Mouse (Mus musculus) spleen, adult 10 weeks (tissue): ENCODE results near the gene Mesp1. TPM values are rescaled to one million over a fixed set of nuclear protein-coding genes. Genes with fewer than 3 reads are reported as not detected.

Experiments
- polyA plus RNA-seq: library from polyadenylated mRNA; stranded (reverse); fragments of 350-450 nt; fragmentation: Illumina TruSeq; extraction: RNeasy Lipid Tissue Mini Kit (QIAGEN cat#74804); gene quantifications from one replicate; pipeline ENCODE4 v1.2.3, GENCODE M21; 2015; ENCODE audit warnings: low replicate concordance; ENCODE audit not compliant: insufficient read depth

Mesp1 gene
- polyA plus RNA-seq = not detected

DNA sequence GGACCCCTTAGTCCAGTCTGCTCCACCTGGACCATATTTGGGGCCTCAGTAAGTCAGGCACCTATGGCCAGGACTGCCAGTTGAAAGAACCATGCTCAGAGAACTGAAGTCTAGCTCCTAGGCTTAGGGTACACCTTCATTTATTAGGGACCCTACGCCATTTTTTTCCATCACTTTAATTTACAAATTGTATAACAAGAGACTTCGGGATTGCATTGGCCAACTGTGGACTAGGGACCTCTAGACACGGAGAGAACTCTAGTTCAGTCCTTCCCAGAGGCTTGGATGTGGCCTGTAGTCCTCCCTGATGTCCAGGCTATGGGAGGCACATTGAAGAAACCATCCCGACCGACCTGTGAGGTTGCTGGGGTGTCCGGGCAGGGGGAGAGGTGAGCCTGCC lies at the start of gene Mesp1:
Gene Mesp1 (minus strand): TSS at position 101 of the 400 bp plus-strand sequence.

GRCm38 (mm10) chr7:79810611-79811506 lies 17.3 kb upstream of the Mesp1 start, which contains the start of gene Mesp2:
TSS of gene Mesp2 (plus strand) at chr7:79810727.

GRCm38 (mm10) chr7:79742659-79743536 lies 50.7 kb downstream of the Mesp1 start, which contains the start of the genes Pex11a and Wdr93:
TSS of gene Pex11a (minus strand) at chr7:79743131.
TSS of gene Wdr93 (plus strand) at chr7:79743163.

Other genes starting within 250 kb of the Mesp1 start
- gene Rhcg, start 176.1 kb downstream of the Mesp1 start, polyA plus RNA-seq = not detected
- 3.0 TPM for gene Ticrr, start 133.6 kb downstream of the Mesp1 start, polyA plus RNA-seq
- 0.47 TPM for gene Kif7, start 78.1 kb downstream of the Mesp1 start, polyA plus RNA-seq
- 0.76 TPM for gene Plin1, start 60.9 kb downstream of the Mesp1 start, polyA plus RNA-seq
- gene Pex11a, start 50.7 kb downstream of the Mesp1 start, polyA plus RNA-seq = 3.9 TPM
- gene Wdr93, start 50.6 kb downstream of the Mesp1 start, polyA plus RNA-seq = not detected
- not detected for gene Mesp2, start 16.9 kb upstream of the Mesp1 start, polyA plus RNA-seq
- 33.3 TPM for gene Anpep, start 67.3 kb upstream of the Mesp1 start, polyA plus RNA-seq
- gene Ap3s2, start 126.9 kb upstream of the Mesp1 start, polyA plus RNA-seq = 21.9 TPM
- gene Arpin, start 141.6 kb upstream of the Mesp1 start, polyA plus RNA-seq = 9.6 TPM
- gene Zfp710, start 231.0 kb upstream of the Mesp1 start, polyA plus RNA-seq = 13.0 TPM